Mouse (Mus musculus): ENCODE results near the gene Agap2.

Agap2 gene

DNA sequence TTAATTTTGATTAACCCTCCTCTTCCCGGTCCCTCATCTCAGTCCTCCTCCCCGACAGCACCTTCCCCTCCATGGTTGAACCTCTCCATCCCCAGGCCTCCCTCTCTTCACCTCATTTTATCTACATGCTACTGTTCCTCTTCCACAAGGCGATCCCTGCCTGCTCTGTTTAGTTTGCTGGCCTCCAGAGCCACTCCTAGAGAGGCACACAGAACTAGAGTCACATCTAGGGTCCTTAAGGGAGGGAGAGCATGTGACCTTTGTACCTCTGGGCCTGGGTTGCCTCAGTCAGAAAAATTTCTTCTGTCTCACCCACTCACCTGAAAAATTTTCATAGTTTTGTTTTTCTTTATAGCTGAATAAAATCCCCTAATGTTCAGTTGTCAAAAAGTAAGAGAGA, 62.8 kb downstream of the Agap2 start:
- no peak for DNase-seq (ENCODE audit: low spot score)

DNA sequence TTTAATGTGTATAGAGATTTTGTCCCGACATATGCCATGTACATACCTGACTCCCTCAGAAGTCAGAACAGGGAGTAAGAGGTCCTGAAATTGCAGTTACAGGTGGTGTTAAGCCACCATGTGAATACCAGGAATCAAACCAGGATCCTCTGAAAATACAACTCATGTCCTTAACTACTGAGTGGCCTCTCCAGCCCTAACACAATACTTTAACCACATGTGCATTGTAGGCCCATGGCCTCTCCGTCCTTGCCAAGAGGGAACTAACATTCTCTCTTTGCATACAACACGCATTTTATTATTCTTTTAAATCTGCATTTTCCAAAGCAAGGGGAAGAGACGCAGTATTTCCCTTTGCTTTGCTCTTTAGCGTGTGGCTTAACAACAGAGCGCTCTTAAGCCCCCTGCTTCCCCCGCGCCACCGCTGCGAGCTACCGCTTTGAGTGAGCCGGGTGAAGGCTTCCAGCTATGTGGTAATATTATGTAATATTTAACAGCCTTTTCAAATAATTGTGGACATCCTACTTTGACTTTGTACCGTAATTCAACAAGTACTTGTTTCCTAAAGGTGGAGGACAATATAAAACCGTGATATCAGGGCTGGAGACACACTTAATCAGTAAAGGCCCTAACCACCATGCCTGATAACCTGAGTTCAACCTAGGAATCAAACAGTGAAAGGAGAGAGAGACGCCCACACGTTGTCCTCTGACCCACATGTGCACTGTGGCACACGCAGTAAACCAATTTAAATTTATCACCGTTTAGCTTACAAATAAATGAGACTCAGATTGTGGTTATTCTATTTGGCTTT, 63.5 kb downstream of the Agap2 start:
- DNase-seq (ENCODE audit: low spot score), result no peak

DNA sequence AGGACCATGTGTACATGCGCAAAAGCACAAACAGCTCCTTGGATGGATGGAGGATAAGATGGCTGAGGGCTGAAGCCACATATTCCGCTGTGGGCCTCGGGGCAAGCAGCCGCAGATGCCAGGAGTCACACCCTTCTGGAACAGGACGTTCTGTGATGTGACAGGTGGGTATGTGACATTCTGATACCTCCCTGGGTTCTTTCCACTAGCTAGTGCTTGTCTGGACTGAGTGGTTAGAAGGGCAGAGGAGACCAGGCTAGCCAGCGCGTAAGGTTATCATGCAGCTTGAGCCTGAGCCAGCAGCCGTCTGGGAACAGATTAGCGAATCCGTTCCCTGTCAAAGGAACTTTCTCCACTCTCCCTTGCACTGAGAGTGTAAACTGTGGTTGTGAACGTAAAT, 65.9 kb downstream of the Agap2 start:
- DNase-seq (ENCODE audit: low spot score), result no peak

DNA sequence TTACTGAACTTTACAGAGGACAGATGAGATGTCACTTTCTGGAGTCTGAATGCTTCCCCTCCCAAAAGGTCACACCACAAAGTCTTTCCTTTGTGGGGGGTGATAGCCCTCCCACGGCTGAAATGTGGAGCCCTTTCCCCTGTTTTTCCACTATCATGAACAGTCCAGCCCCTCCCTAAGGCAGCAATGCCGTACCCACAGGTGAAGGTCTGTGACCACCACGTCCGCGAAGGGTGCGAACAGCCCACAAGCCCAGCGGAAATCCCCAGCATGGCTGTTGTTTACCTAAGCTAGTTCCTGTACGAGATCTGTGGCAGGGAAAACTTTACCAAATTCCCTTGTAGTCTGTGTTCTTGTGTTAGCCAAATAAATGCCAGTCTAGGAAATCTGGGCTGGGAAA, 66.4 kb downstream of the Agap2 start:
- DNase-seq (ENCODE audit: low spot score), result peak; percentile 38
